Mouse (Mus musculus) G1E-ER4 (cell line): ENCODE results near the gene Kdm2b. TPM values are rescaled to one million over a fixed set of nuclear protein-coding genes. Genes with fewer than 3 reads are reported as not detected.

Experiments used
- GATA1 ChIP-seq: IDR thresholded peaks from one replicate; pipeline ENCODE4 v1.8.0; 2012; ENCODE audit warnings: low read length, inconsistent platforms
- polyA plus RNA-seq: library from polyadenylated mRNA; stranded (reverse); fragments of >175 nt; gene quantifications from 2 replicates; pipeline ENCODE4 v1.2.3, GENCODE M21; 2012

Kdm2b gene
- polyA plus RNA-seq, 1 experiment: 61.6 TPM

- TF ChIP-seq GATA1: no peak
Observed at GRCm38 (mm10) chr5:122959391-122959790, 30.2 kb downstream of the Kdm2b start.

- TF ChIP-seq GATA1: no peak
Observed at GRCm38 (mm10) chr5:122956059-122956458, 33.6 kb downstream of the Kdm2b start.

GRCm38 (mm10) chr5:122951913-122952641 lies 37.5 kb downstream of the Kdm2b start:
- TF ChIP-seq GATA1: no peak

- TF ChIP-seq GATA1: no peak
Observed at GRCm38 (mm10) chr5:122951056-122951912, 38.3 kb downstream of the Kdm2b start.

- TF ChIP-seq GATA1: no peak
Observed at GRCm38 (mm10) chr5:122950329-122950953, 39.2 kb downstream of the Kdm2b start.

- no peak for TF ChIP-seq GATA1
Observed at GRCm38 (mm10) chr5:122949101-122949500, 40.5 kb downstream of the Kdm2b start.

GRCm38 (mm10) chr5:122947534-122947933 lies 42.1 kb downstream of the Kdm2b start:
- no peak for TF ChIP-seq GATA1

GRCm38 (mm10) chr5:122938676-122939075 lies 50.9 kb downstream of the Kdm2b start:
- TF ChIP-seq GATA1: no peak

- no peak for TF ChIP-seq GATA1
Observed at GRCm38 (mm10) chr5:122937958-122938540, 51.6 kb downstream of the Kdm2b start.

GRCm38 (mm10) chr5:122937031-122937430 lies 52.6 kb downstream of the Kdm2b start:
- no peak for TF ChIP-seq GATA1

GRCm38 (mm10) chr5:122935810-122936209 lies 53.8 kb downstream of the Kdm2b start:
- no peak for TF ChIP-seq GATA1

- no peak for TF ChIP-seq GATA1
Observed at GRCm38 (mm10) chr5:122930991-122931390, 58.6 kb downstream of the Kdm2b start.

GRCm38 (mm10) chr5:122928293-122928692 lies 61.3 kb downstream of the Kdm2b start:
- no peak for TF ChIP-seq GATA1

GRCm38 (mm10) chr5:122927703-122928102 lies 61.9 kb downstream of the Kdm2b start:
- no peak for TF ChIP-seq GATA1

- TF ChIP-seq GATA1: no peak
Observed at GRCm38 (mm10) chr5:122927092-122927491, 62.5 kb downstream of the Kdm2b start.

- TF ChIP-seq GATA1: no peak
Observed at GRCm38 (mm10) chr5:122926341-122926740, 63.3 kb downstream of the Kdm2b start.

- TF ChIP-seq GATA1: no peak
Observed at GRCm38 (mm10) chr5:122925534-122925958, 64.1 kb downstream of the Kdm2b start.
